Mouse (Mus musculus) heart, embryonic 13.5 days (tissue): ENCODE results near the gene Eif3m. TPM values are rescaled to one million over a fixed set of nuclear protein-coding genes. Genes with fewer than 3 reads are reported as not detected.

ENCODE experiments used
- ATAC-seq: fragments of 200-750 bp; cut with Nextera tagmentation; 2 replicates; pipeline ENCODE4 v1.8.0; 2017; ENCODE audit warnings: moderate TSS enrichment; ENCODE audit not compliant: insufficient number of reproducible peaks, low FRiP score, low TSS enrichment; ENCODE audit errors: extremely low read depth
- H3K27ac ChIP-seq: fragments of 300-500 bp; sonication (generic); replicated peaks from 2 replicates; pipeline ENCODE4 v1.5.1; 2015; ENCODE audit warnings: moderate library complexity, mild to moderate bottlenecking, inconsistent platforms
- H3K27me3 ChIP-seq: fragments of 300-500 bp; sonication (generic); replicated peaks from 2 replicates; pipeline ENCODE4 v1.6.1; 2015; ENCODE audit warnings: mild to moderate bottlenecking, inconsistent platforms
- H3K36me3 ChIP-seq: fragments of 300-500 bp; sonication (generic); 2 replicates; pipeline ENCODE4 v1.6.1; 2015; ENCODE audit warnings: mild to moderate bottlenecking, inconsistent platforms
- H3K4me1 ChIP-seq: fragments of 300-500 bp; sonication (generic); 2 replicates; pipeline ENCODE4 v1.6.1; 2015; ENCODE audit warnings: inconsistent platforms
- H3K4me2 ChIP-seq: fragments of 300-500 bp; sonication (generic); 2 replicates; pipeline ENCODE4 v1.6.1; 2015; ENCODE audit warnings: inconsistent platforms, mild to moderate bottlenecking, moderate library complexity
- H3K4me3 ChIP-seq: fragments of 300-500 bp; sonication (generic); 2 replicates; pipeline ENCODE4 v1.5.1; 2015; ENCODE audit warnings: moderate library complexity, mild to moderate bottlenecking, inconsistent platforms
- H3K9ac ChIP-seq: fragments of 300-500 bp; sonication (generic); 2 replicates; pipeline ENCODE4 v1.6.1; 2015; ENCODE audit warnings: inconsistent platforms, mild to moderate bottlenecking, moderate library complexity
- H3K9me3 ChIP-seq: fragments of 300-500 bp; sonication (generic); 2 replicates; pipeline ENCODE4 v1.6.1; 2016; ENCODE audit warnings: inconsistent platforms
- WGBS: fragments of 180-500 bp; shearing (Covaris S2); methylation state at CpG from one replicate; pipeline ENCODE4 v1.1.7; 2015; ENCODE audit warnings: mixed read lengths; 5-methylcytosine and 5-hydroxymethylcytosine counted together
- polyA plus RNA-seq: library from polyadenylated mRNA; unstranded; fragments of >200 nt; fragmentation: Nextera tagmentation; extraction: Ambion mirVana; gene quantifications from 2 replicates; pipeline ENCODE4 v1.2.1, GENCODE M21; 2015

The Eif3m gene
- polyA plus RNA-seq, result 196 and 215 TPM in 2 replicates

DNA sequence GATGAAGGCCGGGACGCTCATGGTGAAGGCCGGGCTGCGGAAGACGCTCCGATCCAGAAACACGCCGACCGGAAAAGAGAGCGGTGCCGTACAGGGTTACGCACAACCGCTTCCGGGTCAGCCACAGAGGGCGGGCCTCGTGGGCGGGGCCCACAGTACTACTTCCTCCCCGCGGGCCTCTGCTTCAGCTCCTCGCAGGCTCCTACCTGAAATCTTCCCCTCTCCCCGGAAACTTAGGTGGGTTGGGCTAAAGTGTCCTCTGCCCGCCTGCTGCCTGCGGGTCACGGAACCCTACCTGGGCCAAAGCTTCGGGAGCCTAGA is at the start of gene Eif3m:
Eif3m (minus strand) TSS at position 114 of the 321 bp plus-strand sequence.
- 0% methylated on average over 23 of the region's 25 CpGs for WGBS
- peak; percentile 97 for ATAC-seq
- peaks cover 21% of the 10 kb centered on the region for H3K36me3 ChIP-seq
- peak within 1 kb of the TSS; percentile 71 for H3K27ac ChIP-seq
- peaks cover 20% of the 10 kb centered on the region for H3K4me1 ChIP-seq
- H3K9ac ChIP-seq, result peak within 1 kb of the TSS; percentile 96
- H3K4me3 ChIP-seq, result peak within 1 kb of the TSS; percentile 96
- no peaks in the 10 kb centered on the region for H3K9me3 ChIP-seq
- H3K4me2 ChIP-seq, result peak within 1 kb of the TSS; percentile 92
- no peaks in the 10 kb centered on the region for H3K27me3 ChIP-seq

DNA sequence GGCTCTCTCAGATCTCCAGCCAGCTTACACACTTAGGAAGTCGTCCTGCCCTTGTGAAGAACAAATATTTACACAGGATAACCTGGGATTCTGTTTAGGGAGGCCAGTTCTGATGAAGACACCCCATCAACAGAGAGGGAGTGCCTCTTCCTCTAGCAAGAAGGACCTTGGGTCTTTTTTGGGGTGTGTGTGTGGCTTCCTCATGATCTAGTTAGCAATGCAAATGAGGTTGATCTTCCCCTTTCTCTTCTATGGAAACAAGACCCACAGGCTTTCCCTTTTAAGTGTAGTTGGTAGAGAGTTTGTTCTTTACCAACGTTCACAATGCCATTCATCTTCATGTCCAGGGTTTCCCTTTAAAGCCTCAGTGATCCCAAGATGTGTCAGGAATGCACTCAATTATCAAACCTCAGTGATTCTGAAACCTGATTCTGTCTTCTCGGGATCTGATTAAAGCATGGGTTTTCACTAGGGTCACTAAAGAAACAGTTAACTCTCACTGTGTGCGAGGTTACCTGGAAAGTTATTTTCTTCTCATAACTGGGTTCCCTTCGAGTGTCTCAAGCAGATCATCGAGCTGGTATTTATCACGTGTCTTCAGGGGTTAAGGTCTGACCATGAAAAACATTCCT is 46.0 kb upstream of the Eif3m start:
- H3K9me3 ChIP-seq, result no peaks in the 10 kb centered on the region
- H3K4me3 ChIP-seq, result no peak overlapping the region
- H3K4me2 ChIP-seq, result no peak overlapping the region
- H3K27ac ChIP-seq, result no peak overlapping the region
- no peaks in the 10 kb centered on the region for H3K36me3 ChIP-seq
- no peak for ATAC-seq
- no peaks in the 10 kb centered on the region for H3K27me3 ChIP-seq
- H3K4me1 ChIP-seq, result no peaks in the 10 kb centered on the region; the same call in 1 of the 2 replicates
- no peak overlapping the region for H3K9ac ChIP-seq
- WGBS, result 48% methylated on average over 7 of the region's 7 CpGs

DNA sequence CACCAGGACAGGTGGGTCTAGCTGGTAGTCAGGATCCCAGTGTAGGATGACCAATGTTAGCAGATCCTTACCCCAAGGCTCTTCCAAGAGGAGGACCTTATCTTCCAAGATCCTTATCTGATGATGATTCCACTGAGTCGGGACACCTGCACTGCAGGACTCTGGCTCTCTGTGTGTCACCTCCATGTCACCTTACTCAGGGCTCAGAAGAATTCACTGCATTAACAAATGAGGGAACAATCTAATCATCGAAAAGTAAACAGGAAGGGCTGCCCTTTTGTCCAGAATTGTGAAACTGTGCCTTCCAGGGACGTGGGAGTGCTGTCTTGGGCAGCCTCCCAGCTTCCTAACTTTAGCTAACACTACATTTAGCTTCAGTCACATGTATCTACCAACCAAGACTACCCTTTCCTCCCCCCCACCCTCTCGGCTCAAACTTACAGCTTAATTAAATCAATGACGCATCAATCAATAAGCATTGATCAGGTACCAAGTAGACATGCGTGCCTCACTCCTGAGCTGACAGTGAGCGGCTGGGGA is 41.8 kb upstream of the Eif3m start:
- no peaks in the 10 kb centered on the region for H3K27me3 ChIP-seq
- no peaks in the 10 kb centered on the region for H3K36me3 ChIP-seq
- ATAC-seq, result no peak
- no peak overlapping the region for H3K9ac ChIP-seq
- H3K27ac ChIP-seq, result no peak overlapping the region
- no peak overlapping the region for H3K4me3 ChIP-seq
- H3K4me2 ChIP-seq, result no peak overlapping the region
- no peaks in the 10 kb centered on the region for H3K9me3 ChIP-seq
- H3K4me1 ChIP-seq, result peaks cover 8% of the 10 kb centered on the region
- WGBS, result 62% methylated on average over 7 of the region's 7 CpGs

DNA sequence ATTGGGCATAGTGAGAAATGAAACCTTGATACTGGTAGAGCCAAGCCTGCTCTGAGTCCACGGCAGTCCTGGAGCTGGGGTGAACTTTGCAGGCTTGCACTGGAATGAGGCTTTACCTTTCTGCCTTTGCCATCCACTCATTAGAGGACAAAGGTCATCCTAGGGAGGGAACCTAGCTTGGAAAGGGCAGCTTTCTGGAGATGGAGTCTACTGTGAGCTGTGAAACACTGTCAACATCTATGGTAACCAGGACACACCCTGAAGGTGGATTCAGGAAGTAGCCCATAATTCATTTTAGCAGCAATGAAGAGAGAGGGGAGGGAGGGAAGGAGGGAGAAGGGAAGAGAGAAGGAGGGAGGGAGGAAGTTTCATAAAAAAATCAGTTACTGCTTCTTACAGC is 38.6 kb upstream of the Eif3m start:
- no peaks in the 10 kb centered on the region for H3K36me3 ChIP-seq
- no peaks in the 10 kb centered on the region for H3K27me3 ChIP-seq
- H3K9ac ChIP-seq, result no peak overlapping the region
- H3K9me3 ChIP-seq, result no peaks in the 10 kb centered on the region
- H3K4me3 ChIP-seq, result no peak overlapping the region
- ATAC-seq, result no peak
- H3K4me1 ChIP-seq, result peaks cover 11% of the 10 kb centered on the region
- 77% methylated on average over 1 of the region's 1 CpGs for WGBS
- no peak overlapping the region for H3K4me2 ChIP-seq
- no peak overlapping the region for H3K27ac ChIP-seq

DNA sequence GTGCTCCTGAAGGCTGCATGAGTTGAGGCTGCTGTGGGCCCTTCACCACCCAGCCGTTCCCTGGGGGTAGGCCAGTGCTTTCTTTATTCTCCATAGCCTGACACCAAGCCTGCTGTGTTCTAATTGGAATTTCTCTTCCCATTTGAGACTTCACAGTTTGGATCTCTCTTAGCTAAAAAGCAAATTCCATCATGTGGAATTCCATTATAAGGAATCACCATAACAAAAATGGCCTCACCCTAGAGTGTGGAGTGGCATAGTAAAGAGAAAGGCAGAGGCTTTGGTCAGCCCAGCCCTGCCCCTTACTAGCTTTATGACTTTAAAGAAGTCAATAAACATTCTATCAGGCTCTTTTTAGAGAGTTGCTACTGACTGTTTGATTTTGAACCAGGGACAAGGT is 31.4 kb upstream of the Eif3m start:
- WGBS, result 53% methylated on average over 1 of the region's 1 CpGs
- Histone ChIP-seq H3K27me3 (no peaks in the 10 kb centered on the region), H3K27ac (no peak overlapping the region), H3K9ac (no peak overlapping the region), H3K4me2 (no peak overlapping the region), H3K9me3 (no peaks in the 10 kb centered on the region), H3K4me1 (peaks cover under 1% of the 10 kb centered on the region; the same call in 1 of the 2 replicates), H3K36me3 (no peaks in the 10 kb centered on the region), H3K4me3 (no peak overlapping the region)
- ATAC-seq, result no peak

DNA sequence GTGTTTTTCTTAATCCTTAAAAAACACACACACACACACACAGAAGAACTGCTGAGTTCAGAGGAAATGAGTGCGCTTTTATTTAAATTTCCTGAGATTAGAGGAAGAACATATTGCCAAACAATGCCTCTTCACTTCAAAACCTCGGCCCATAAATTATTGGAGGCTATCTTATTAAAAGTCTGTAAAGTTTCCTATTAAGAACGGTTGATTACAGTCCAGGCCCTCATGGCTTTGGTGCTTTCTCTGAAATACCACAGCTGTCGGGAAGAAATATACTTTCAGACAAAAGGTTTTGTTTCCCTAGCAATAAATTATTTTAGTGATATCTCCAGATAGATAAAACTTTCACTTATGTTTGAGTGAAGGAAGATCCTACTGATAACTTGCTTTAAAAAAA is 26.3 kb upstream of the Eif3m start:
- no peaks in the 10 kb centered on the region for H3K27me3 ChIP-seq
- no peaks in the 10 kb centered on the region for H3K9me3 ChIP-seq
- no peak overlapping the region for H3K4me2 ChIP-seq
- 62% methylated on average over 4 of the region's 4 CpGs for WGBS
- H3K9ac ChIP-seq, result no peak overlapping the region
- H3K27ac ChIP-seq, result no peak overlapping the region
- H3K4me1 ChIP-seq, result no peaks in the 10 kb centered on the region; the same call in 1 of the 2 replicates
- no peaks in the 10 kb centered on the region for H3K36me3 ChIP-seq
- H3K4me3 ChIP-seq, result no peak overlapping the region
- ATAC-seq, result no peak

DNA sequence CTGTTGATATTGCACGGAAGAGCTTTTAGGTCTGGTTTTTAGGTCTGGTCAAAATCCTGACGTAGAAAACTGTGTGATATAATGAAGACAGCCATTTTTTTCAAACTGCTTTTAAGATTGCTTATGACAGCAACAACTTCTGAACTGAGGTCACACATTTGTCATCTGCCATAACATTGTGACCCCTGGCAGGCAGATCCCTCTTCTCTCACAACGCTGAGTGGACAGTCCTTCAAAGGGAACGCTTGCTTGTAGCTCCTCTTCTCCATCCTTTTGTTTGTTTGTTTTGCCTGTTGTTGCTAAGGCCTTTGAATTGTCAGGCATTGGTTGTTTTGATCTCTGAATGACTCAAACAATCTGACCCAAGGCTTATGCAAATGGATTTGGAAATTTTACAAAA is 24.0 kb upstream of the Eif3m start:
- WGBS, result 77% methylated on average over 4 of the region's 4 CpGs
- no peaks in the 10 kb centered on the region for H3K9me3 ChIP-seq
- no peak overlapping the region for H3K4me3 ChIP-seq
- no peaks in the 10 kb centered on the region for H3K27me3 ChIP-seq
- peaks cover 3% of the 10 kb centered on the region; the same call in 1 of the 2 replicates for H3K4me1 ChIP-seq
- ATAC-seq, result no peak
- H3K36me3 ChIP-seq, result no peaks in the 10 kb centered on the region
- H3K4me2 ChIP-seq, result no peak overlapping the region
- no peak overlapping the region for H3K9ac ChIP-seq
- H3K27ac ChIP-seq, result no peak overlapping the region

DNA sequence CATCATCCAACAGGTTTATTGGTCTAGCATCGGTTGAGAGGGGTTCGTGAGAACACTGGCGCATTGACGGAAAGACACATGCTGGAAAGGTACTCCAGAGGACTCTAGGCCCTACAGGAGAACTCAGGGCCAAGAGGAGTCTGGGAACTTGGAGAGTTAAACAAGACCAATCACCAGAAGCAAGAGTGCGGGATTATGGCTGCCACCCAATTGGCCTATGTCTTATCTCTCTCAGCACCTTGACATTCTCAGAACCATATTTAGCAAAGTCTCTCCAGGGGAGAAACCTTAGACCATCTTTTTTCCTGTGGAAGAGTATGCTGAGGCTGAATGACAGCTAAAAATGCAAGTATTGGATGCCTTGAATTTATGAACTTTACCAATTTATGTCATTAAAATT is 22.0 kb upstream of the Eif3m start:
- Histone ChIP-seq H3K4me2 (no peak overlapping the region), H3K9ac (no peak overlapping the region), H3K27me3 (no peaks in the 10 kb centered on the region), H3K27ac (no peak overlapping the region), H3K36me3 (no peaks in the 10 kb centered on the region), H3K4me1 (peaks cover 9% of the 10 kb centered on the region; the same call in 1 of the 2 replicates), H3K9me3 (no peaks in the 10 kb centered on the region), H3K4me3 (no peak overlapping the region)
- 82% methylated on average over 5 of the region's 5 CpGs for WGBS
- ATAC-seq, result no peak

DNA sequence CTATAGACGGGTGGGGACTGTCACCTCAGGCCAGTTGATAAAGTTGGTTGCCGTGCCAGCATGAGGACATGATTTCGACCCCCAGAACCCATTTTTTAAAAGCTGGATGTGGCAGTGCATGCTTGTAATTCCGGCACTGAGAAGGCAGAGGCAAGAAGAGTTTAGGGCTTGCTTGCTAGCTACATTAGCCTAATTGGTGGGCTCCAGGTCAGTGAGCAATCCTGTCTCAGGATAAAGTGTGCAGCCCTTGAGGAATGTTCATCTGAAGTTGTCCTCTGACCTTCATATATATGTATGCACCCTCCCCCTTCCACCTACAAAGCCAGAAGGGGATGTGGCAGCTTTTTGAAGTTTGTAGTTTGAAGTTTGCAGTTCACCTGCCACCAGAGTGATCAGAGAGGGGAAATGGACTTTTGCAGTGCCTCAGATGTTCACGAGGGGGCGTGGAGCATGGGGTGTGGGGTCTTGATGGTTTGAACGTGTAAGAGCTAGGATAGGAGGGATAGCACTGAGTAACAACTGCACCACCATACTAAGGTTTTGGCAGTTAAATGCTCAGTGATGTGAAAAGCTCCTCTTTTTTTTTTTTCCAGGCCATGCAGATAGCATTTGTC is 21.2 kb upstream of the Eif3m start:
- H3K9me3 ChIP-seq, result no peaks in the 10 kb centered on the region
- 75% methylated on average over 7 of the region's 7 CpGs for WGBS
- no peak for ATAC-seq
- H3K4me2 ChIP-seq, result no peak overlapping the region
- H3K36me3 ChIP-seq, result no peaks in the 10 kb centered on the region
- no peaks in the 10 kb centered on the region for H3K27me3 ChIP-seq
- no peak overlapping the region for H3K9ac ChIP-seq
- H3K27ac ChIP-seq, result no peak overlapping the region
- no peak overlapping the region for H3K4me3 ChIP-seq
- H3K4me1 ChIP-seq, result peaks cover 9% of the 10 kb centered on the region; the same call in 1 of the 2 replicates

DNA sequence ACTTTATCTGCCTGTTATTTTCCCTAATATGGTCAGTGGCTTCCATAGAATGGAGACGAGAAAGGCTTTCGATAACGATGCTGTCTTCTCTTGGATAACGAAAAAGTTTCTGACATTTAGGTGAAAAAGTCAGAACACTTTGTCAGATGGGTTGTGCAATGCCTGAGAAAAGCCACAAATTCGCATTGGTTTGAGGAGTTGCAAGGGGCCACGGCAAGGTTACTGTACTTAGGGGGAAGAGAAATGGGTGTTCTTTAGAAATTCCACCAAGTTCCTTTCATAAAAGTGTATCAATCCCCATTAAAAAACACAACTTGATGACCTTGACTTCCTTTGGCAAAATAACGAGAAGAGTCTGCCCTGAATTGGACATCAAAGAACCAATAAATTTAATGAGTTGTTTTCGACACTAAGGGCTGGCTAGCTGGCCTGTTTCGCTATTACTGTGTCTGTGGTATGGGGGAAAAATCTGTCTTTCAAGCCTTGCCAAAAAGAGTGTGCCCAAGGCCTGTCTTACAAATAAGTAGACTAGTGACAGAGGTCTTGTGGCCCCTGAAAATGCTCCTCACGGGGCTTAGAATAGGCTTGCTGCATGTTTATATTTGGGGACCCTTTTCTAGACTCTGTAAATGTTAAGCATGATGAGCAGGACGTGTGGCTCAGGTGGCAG is 19.7 kb upstream of the Eif3m start:
- Histone ChIP-seq H3K9me3 (no peaks in the 10 kb centered on the region), H3K4me3 (no peak overlapping the region), H3K36me3 (no peaks in the 10 kb centered on the region), H3K27ac (no peak overlapping the region), H3K9ac (no peak overlapping the region), H3K4me2 (no peak overlapping the region), H3K27me3 (no peaks in the 10 kb centered on the region), H3K4me1 (peaks cover 9% of the 10 kb centered on the region; the same call in 1 of the 2 replicates)
- WGBS, result 71% methylated on average over 11 of the region's 11 CpGs
- ATAC-seq, result no peak

DNA sequence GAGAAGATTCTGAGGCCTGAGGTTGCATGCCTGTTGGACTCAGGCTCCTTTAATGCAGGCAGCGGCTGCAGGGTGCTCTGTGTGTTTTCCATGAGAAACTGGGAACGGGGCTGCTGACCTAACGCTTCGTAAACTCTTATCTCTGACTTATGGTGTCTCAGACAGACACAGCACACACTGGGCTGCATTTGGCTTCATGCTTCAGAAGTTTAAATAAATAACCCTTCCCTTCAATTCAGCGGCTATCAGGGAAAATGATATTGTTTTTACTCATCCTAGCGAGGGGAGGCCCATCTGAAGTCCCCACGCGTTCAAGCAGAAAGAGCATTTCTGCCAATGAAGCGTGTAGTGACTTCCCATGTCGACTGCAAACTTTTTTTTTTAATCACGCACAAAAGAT is 19.1 kb upstream of the Eif3m start:
- ATAC-seq, result no peak
- Histone ChIP-seq H3K9me3 (no peaks in the 10 kb centered on the region), H3K4me3 (no peak overlapping the region), H3K4me2 (no peak overlapping the region), H3K27me3 (peaks cover 4% of the 10 kb centered on the region; the same call in 1 of the 2 replicates), H3K9ac (no peak overlapping the region), H3K36me3 (no peaks in the 10 kb centered on the region), H3K4me1 (peaks cover 9% of the 10 kb centered on the region; the same call in 1 of the 2 replicates), H3K27ac (no peak overlapping the region)
- WGBS, result 40% methylated on average over 11 of the region's 11 CpGs
